Mouse (Mus musculus): ENCODE data around the gene Lmo4.

DNA sequence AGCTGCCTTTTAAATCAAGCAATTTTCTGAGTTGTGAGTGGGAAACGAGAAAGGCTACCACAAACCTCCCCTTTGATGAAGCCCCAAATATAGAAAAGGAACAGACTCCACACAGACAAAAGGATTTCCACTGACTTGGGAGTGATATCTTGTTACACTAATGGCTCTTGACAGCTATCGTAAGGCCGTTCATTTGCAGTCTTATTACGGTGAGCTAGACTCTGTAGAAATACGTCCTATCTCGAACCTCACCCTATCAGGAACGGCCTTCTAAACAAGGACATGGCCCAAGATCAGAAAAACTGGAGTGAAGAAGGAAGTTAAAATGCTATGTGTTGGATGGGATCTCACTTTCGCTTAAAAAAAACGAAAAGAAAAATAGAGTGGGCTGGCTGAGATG, 25.0 kb upstream of the Lmo4 start:
- TF ChIP-seq CTCF (IDR thresholded peaks at IDR 0.05; ENCODE audit: insufficient read depth, low read depth, low read length), result no peak
- TF ChIP-seq POLR2A (IDR thresholded peaks at IDR 0.05; ENCODE audit: insufficient read depth, low read depth, low read length), result no peak
